Comparison of ENCODE assay signal across 11 mouse cellular contexts in the genomic region with DNA sequence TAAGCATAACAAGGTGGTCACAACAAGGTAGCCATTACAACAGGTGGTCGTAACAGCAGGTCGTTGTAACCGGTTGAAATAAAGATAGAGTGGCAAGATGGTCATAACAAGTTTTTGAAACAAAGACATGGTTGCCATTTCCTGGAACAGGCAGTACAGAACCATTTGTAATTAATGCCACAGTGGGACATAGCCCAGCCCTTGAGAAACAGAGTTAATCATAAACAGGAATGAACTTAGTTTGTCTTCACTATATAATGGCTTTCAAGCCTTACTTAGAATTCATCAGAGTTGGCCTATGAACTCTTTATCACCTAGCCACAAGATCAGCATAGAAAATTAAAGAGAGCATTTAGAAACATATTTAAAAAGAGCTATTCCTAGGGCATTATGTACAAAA.
"Had no signal": no experiment of that assay in that cellular context is flagged by ENCODE, and none has a peak within 500 bp of the region (broad histone marks: within the 10 kb centered on the region; RNA-seq: fewer than 3 reads in every experiment).

No protein-coding gene starts in this region.

- H3K27me3 ChIP-seq: lung, embryonic 15.5 days; megakaryocyte, embryonic 14.5 days; midbrain, embryonic 12.5 days had no signal

- H3K4me1 ChIP-seq: limb, embryonic 10.5 days; lung, embryonic 15.5 days; midbrain, embryonic 12.5 days had no signal

- H3K4me2 ChIP-seq: liver, embryonic 11.5 days; lung, embryonic 15.5 days; midbrain, embryonic 12.5 days had no signal

- H3K9ac ChIP-seq: lung, embryonic 15.5 days; midbrain, embryonic 12.5 days had no signal

- ATAC-seq: hindbrain, embryonic 16.5 days; inflammation-experienced regulatory T-cells, adult 6 months had no signal

- H3K27ac ChIP-seq: limb, embryonic 10.5 days; lung, embryonic 15.5 days; macrophage; midbrain, embryonic 12.5 days had no signal

- H3K36me3 ChIP-seq: limb, embryonic 10.5 days; lung, embryonic 15.5 days; midbrain, embryonic 12.5 days had no signal

- H3K4me3 ChIP-seq: limb, embryonic 10.5 days; lung, embryonic 15.5 days; megakaryocyte, embryonic 14.5 days; midbrain, embryonic 12.5 days had no signal

- DNase-seq: lung, postnatal 14 days; right cerebral cortex, postnatal 14 days; thymus, postnatal 4 days had no signal

- H3K9me3 ChIP-seq: limb, embryonic 10.5 days; lung, embryonic 15.5 days; midbrain, embryonic 12.5 days had no signal
